Mouse (Mus musculus): ENCODE results near the gene Gin1. TPM values are rescaled to one million over a fixed set of nuclear protein-coding genes. Genes with fewer than 3 reads are reported as not detected.

The Gin1 gene
- polyA plus RNA-seq, 1 experiment: 2.9 TPM

DNA sequence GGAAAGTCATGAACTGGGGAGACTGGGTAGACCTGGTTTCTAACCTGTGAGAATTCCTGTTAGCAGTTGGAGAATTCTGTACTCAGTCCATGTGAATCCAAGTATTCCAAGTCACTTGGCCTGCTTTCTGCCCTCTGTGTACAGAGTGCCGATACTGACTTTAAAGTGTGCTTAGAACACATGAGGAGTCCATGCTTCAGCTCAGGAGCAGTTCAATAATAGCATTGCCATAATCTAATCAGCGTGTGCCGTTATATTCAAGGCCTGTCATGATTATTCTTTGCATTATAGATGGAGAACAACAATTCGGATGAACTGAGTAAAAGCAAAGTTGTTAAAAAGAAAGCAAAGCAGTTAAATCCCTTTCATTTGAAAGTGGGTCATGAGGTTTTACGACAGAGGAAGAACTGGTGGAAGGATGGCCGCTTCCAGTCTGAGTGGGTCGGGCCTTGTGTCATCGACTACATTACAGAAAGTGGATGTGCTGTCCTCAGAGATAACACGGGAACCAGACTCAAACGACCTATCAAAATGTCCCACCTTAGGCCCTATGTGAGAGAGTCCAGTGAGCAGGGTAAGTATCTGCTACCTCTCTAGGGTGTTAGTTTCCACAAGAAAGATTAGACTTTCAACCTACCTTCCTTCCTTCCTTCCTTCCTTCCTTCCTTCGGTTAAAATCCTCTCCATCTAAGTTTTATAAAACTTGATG, 15.9 kb downstream of the Gin1 start:
- DNase-seq: no peak
- no peak overlapping the region for H3K4me3 ChIP-seq (ENCODE audit: insufficient read depth, low read depth, low read length)
- H3K27me3 ChIP-seq (replicated peaks; ENCODE audit: control insufficient read depth, insufficient read depth, low read length): no peaks in the 10 kb centered on the region
- no peaks in the 10 kb centered on the region for H3K4me1 ChIP-seq (ENCODE audit: control insufficient read depth, insufficient read depth, low read length)
- 86% methylated on average over 11 of the region's 11 CpGs for WGBS
- H3K27ac ChIP-seq (ENCODE audit: insufficient read depth, low read depth, low read length): no peak overlapping the region
- H3K36me3 ChIP-seq (ENCODE audit: control insufficient read depth, insufficient read depth, low read length): no peaks in the 10 kb centered on the region; the same call in 1 of the 2 replicates
- TF ChIP-seq POLR2A (IDR thresholded peaks at IDR 0.05; ENCODE audit: low read depth, low read length) (no peak), CTCF (conservative IDR thresholded peaks at IDR 0.05; ENCODE audit: insufficient read depth, insufficient read length, low read depth, low read length) (no peak)

DNA sequence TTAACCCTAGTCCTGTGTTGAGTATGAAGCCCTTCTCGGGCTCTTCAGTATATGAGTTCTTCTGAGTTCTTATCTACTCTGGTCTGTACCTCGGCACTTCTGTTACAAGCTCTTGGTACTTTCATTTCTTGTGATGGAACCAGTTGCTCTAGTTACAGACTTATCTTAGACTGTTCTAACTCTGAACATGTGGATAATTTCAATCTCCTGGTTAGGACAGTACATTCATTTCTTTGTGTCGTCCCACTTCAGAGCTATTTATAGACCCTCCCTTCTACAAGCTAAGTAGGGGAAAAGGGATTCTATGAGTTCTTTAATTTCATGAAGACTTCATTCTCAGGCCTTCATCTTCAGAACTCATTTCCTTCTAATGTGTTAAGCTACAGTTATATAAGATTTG, 17.7 kb downstream of the Gin1 start:
- WGBS: 85% methylated on average over 3 of the region's 3 CpGs
- TF ChIP-seq POLR2A (IDR thresholded peaks at IDR 0.05; ENCODE audit: low read depth, low read length) (no peak), CTCF (conservative IDR thresholded peaks at IDR 0.05; ENCODE audit: insufficient read depth, insufficient read length, low read depth, low read length) (no peak)
- H3K27ac ChIP-seq (ENCODE audit: insufficient read depth, low read depth, low read length): no peak overlapping the region
- no peaks in the 10 kb centered on the region for H3K4me1 ChIP-seq (ENCODE audit: control insufficient read depth, insufficient read depth, low read length)
- H3K4me3 ChIP-seq (ENCODE audit: insufficient read depth, low read depth, low read length): no peak overlapping the region
- H3K27me3 ChIP-seq (replicated peaks; ENCODE audit: control insufficient read depth, insufficient read depth, low read length): no peaks in the 10 kb centered on the region
- DNase-seq: no peak
- no peaks in the 10 kb centered on the region; the same call in 1 of the 2 replicates for H3K36me3 ChIP-seq (ENCODE audit: control insufficient read depth, insufficient read depth, low read length)

DNA sequence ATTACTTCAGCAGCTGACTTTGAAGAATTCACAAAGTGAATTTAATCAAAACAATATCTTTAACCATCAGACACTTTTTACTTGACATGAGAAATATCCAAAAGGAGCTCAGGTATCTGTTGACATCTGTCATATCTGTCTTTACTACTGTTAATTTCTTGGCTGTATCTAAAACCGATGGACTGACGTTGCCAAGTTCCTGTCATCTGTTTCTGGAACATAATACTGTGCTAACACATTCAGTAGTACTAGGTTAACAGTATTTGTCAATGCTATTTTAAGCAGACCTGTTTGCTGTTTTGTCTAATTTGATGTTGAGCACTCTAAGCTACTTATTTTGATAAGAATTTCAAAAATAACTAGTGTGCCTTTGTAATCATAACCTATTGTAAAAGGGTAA, 18.5 kb downstream of the Gin1 start:
- H3K4me1 ChIP-seq (ENCODE audit: control insufficient read depth, insufficient read depth, low read length): no peaks in the 10 kb centered on the region

DNA sequence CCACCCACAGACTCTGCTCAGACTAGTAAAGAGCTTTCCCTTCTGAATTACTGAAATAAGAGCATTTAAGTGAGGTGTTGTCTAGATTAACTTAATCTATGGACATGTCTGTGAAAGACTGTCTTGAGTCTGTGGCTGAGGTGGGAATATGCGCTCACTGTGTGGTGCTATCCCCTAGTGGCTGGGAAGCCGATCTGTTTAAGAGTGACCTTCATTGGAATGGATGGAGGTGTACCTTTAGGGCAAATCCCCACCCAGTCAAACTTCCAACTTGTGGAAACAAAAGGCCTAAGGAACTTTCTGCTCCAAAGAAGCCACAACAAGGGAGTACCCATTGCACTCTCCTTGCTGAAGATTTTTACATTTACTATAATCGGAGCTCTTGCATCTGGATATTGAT, 24.1 kb downstream of the Gin1 start:
- 84% methylated on average over 3 of the region's 3 CpGs for WGBS
- no peak overlapping the region for H3K4me3 ChIP-seq (ENCODE audit: insufficient read depth, low read depth, low read length)
- no peak for DNase-seq

More for the DNA sequence above, 18.5 kb downstream of the Gin1 start:
- 94% methylated on average over 2 of the region's 2 CpGs for WGBS
- TF ChIP-seq CTCF (conservative IDR thresholded peaks at IDR 0.05; ENCODE audit: insufficient read depth, insufficient read length, low read depth, low read length) (no peak), POLR2A (IDR thresholded peaks at IDR 0.05; ENCODE audit: low read depth, low read length) (no peak)
- H3K36me3 ChIP-seq (ENCODE audit: control insufficient read depth, insufficient read depth, low read length): no peaks in the 10 kb centered on the region; the same call in 1 of the 2 replicates
- no peak overlapping the region for H3K27ac ChIP-seq (ENCODE audit: insufficient read depth, low read depth, low read length)
- H3K27me3 ChIP-seq (replicated peaks; ENCODE audit: control insufficient read depth, insufficient read depth, low read length): no peaks in the 10 kb centered on the region
- no peak for DNase-seq
- no peak overlapping the region for H3K4me3 ChIP-seq (ENCODE audit: insufficient read depth, low read depth, low read length)

DNA sequence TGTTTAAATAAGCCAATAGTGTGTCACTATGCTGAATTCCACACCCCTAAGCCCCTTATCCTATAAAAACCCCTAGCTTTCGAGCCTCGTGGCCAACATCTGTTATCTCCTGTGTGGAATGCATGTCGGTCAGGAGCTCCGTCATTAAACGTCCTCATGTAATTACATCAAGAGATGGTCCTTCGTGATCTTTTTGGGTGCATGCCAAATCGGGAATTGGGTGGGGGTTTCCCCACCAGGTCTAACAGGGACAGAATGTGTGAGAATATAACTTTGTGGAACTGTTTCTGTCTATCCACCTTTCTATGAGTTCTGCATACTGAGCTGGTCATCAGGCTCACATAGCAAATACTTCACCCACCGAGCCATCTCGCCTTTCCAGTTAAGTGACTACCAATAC, 26.0 kb downstream of the Gin1 start:
- no peaks in the 10 kb centered on the region for H3K4me1 ChIP-seq (ENCODE audit: control insufficient read depth, insufficient read depth, low read length)
- DNase-seq: no peak
- no peak overlapping the region for H3K27ac ChIP-seq (ENCODE audit: insufficient read depth, low read depth, low read length)
- WGBS: 86% methylated on average over 9 of the region's 9 CpGs
- no peaks in the 10 kb centered on the region for H3K27me3 ChIP-seq (replicated peaks; ENCODE audit: control insufficient read depth, insufficient read depth, low read length)
- TF ChIP-seq POLR2A (IDR thresholded peaks at IDR 0.05; ENCODE audit: low read depth, low read length) (no peak), CTCF (conservative IDR thresholded peaks at IDR 0.05; ENCODE audit: insufficient read depth, insufficient read length, low read depth, low read length) (no peak)
- no peak overlapping the region for H3K4me3 ChIP-seq (ENCODE audit: insufficient read depth, low read depth, low read length)
- H3K36me3 ChIP-seq (ENCODE audit: control insufficient read depth, insufficient read depth, low read length): no peaks in the 10 kb centered on the region

More for the DNA sequence above, 24.1 kb downstream of the Gin1 start:
- Histone ChIP-seq H3K27ac (ENCODE audit: insufficient read depth, low read depth, low read length) (no peak overlapping the region), H3K27me3 (replicated peaks; ENCODE audit: control insufficient read depth, insufficient read depth, low read length) (no peaks in the 10 kb centered on the region), H3K36me3 (ENCODE audit: control insufficient read depth, insufficient read depth, low read length) (no peaks in the 10 kb centered on the region), H3K4me1 (ENCODE audit: control insufficient read depth, insufficient read depth, low read length) (no peaks in the 10 kb centered on the region)
- no peak for TF ChIP-seq POLR2A (IDR thresholded peaks at IDR 0.05; ENCODE audit: low read depth, low read length)
- TF ChIP-seq CTCF (conservative IDR thresholded peaks at IDR 0.05; ENCODE audit: insufficient read depth, insufficient read length, low read depth, low read length): no peak

DNA sequence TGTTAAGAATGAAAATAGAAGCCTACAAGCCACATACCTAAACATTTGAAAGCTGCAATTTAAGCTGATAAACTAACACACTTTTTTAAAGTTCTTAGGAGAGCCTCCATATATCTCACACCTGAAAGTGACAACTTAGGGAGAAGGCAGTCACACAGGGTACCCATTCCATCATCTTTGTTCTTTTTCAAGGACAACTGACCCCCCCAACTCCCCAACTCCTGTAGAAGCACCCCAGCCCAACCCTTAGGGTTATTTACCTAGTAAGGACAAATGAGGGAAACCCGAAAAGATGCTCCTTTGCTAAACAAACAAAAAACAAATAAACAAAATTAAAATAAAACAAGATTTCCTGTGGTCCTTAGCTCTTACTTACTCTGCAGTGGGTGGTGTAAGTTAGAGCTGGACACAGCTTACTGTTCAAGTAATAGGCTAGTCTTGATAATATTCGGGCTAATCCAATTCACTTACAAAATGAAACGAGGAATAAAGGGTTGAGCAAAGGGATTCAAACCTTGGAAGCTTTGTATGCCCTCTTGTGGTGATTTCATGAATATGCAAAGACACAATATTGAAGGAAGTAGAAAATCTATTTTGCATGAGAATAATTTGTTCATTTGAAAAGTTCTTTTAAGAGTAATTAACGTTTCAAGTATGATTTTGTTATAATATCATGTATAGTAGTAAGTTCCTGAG, 32.4 kb downstream of the Gin1 start:
- Histone ChIP-seq H3K36me3 (ENCODE audit: control insufficient read depth, insufficient read depth, low read length) (no peaks in the 10 kb centered on the region), H3K27ac (ENCODE audit: insufficient read depth, low read depth, low read length) (no peak overlapping the region), H3K4me1 (ENCODE audit: control insufficient read depth, insufficient read depth, low read length) (no peaks in the 10 kb centered on the region), H3K27me3 (replicated peaks; ENCODE audit: control insufficient read depth, insufficient read depth, low read length) (no peaks in the 10 kb centered on the region), H3K4me3 (ENCODE audit: insufficient read depth, low read depth, low read length) (no peak overlapping the region)
- WGBS: 29% methylated on average over 4 of the region's 4 CpGs
- TF ChIP-seq POLR2A (IDR thresholded peaks at IDR 0.05; ENCODE audit: low read depth, low read length) (no peak), CTCF (conservative IDR thresholded peaks at IDR 0.05; ENCODE audit: insufficient read depth, insufficient read length, low read depth, low read length) (no peak)
- DNase-seq: peak; percentile 2

DNA sequence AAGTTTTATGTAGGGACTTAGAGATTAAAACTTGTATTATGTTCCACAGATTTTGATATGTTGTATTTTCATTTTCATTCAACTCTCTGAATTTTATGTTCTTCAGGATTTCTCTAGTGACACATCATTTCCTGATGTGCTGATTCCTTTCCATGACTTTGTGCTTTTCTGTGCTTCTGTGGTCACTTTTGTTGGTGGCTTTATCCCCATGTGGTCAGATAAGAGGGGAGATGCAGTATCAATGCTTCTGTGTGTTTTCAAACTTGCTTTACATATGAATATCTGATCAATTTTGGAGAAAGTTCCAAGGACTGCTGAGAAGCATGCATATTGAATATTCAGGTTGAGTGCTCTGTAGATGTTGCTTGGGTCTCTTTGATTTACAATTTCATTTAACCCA, 34.5 kb downstream of the Gin1 start:
- DNase-seq: no peak
- Histone ChIP-seq H3K4me3 (ENCODE audit: insufficient read depth, low read depth, low read length) (no peak overlapping the region), H3K4me1 (ENCODE audit: control insufficient read depth, insufficient read depth, low read length) (no peaks in the 10 kb centered on the region), H3K36me3 (ENCODE audit: control insufficient read depth, insufficient read depth, low read length) (no peaks in the 10 kb centered on the region), H3K27me3 (replicated peaks; ENCODE audit: control insufficient read depth, insufficient read depth, low read length) (no peaks in the 10 kb centered on the region), H3K27ac (ENCODE audit: insufficient read depth, low read depth, low read length) (no peak overlapping the region)
- TF ChIP-seq CTCF (conservative IDR thresholded peaks at IDR 0.05; ENCODE audit: insufficient read depth, insufficient read length, low read depth, low read length) (no peak), POLR2A (IDR thresholded peaks at IDR 0.05; ENCODE audit: low read depth, low read length) (no peak)

Data from kidney, adult 2 months (tissue).